Mouse (Mus musculus) forebrain, embryonic 13.5 days (tissue): ENCODE results near the gene Ftsj1. TPM values are rescaled to one million over a fixed set of nuclear protein-coding genes. Genes with fewer than 3 reads are reported as not detected.
A peak's percentile ranks its signal among the peaks of the same experiment; 100 is the strongest.

Experiments used
- ATAC-seq: fragments of 200-750 bp; cut with Nextera tagmentation; 2 replicates; pipeline ENCODE4 v1.8.0; 2017
- H3K27ac ChIP-seq: fragments of 300-500 bp; sonication (generic); 2 replicates; pipeline ENCODE4 v1.5.1; 2015; ENCODE audit warnings: inconsistent platforms, mild to moderate bottlenecking, moderate library complexity
- H3K27me3 ChIP-seq: fragments of 300-500 bp; sonication (generic); 2 replicates; pipeline ENCODE4 v1.6.1; 2015; ENCODE audit warnings: mild to moderate bottlenecking, inconsistent platforms
- H3K36me3 ChIP-seq: fragments of 300-500 bp; sonication (generic); 2 replicates; pipeline ENCODE4 v1.6.1; 2015; ENCODE audit warnings: mild to moderate bottlenecking, inconsistent platforms; ENCODE audit not compliant: poor library complexity, severe bottlenecking
- H3K4me1 ChIP-seq: fragments of 300-500 bp; sonication (generic); 2 replicates; pipeline ENCODE4 v1.6.1; 2015; ENCODE audit warnings: inconsistent platforms
- H3K4me2 ChIP-seq: fragments of 300-500 bp; sonication (generic); 2 replicates; pipeline ENCODE4 v1.6.1; 2015; ENCODE audit warnings: inconsistent platforms, mild to moderate bottlenecking, moderate library complexity
- H3K4me3 ChIP-seq: fragments of 300-500 bp; sonication (generic); 2 replicates; pipeline ENCODE4 v1.5.1; 2015; ENCODE audit warnings: mild to moderate bottlenecking, inconsistent platforms
- H3K9ac ChIP-seq: fragments of 300-500 bp; sonication (generic); 2 replicates; pipeline ENCODE4 v1.6.1; 2015; ENCODE audit warnings: mild to moderate bottlenecking, inconsistent platforms
- H3K9me3 ChIP-seq: fragments of 300-500 bp; sonication (generic); replicated peaks from 2 replicates; pipeline ENCODE4 v1.6.1; 2016; ENCODE audit warnings: inconsistent platforms
- WGBS: fragments of 180-500 bp; shearing (Covaris S2); methylation state at CpG from one replicate; pipeline ENCODE4 v1.1.7; 2015; 5-methylcytosine and 5-hydroxymethylcytosine counted together
- polyA plus RNA-seq: library from polyadenylated mRNA; unstranded; fragments of >200 nt; fragmentation: Nextera tagmentation; extraction: Ambion mirVana; gene quantifications from 2 replicates; pipeline ENCODE4 v1.2.1, GENCODE M21; 2015

Ftsj1 gene
- polyA plus RNA-seq, 1 experiment from 2014 or later: 51.3 TPM

- peak overlapping the region; percentile 51; the same call in 1 of the 2 replicates for H3K27ac ChIP-seq
- H3K27me3 ChIP-seq: no peaks in the 10 kb centered on the region
- H3K4me3 ChIP-seq: peak overlapping the region; percentile 48
- H3K4me2 ChIP-seq: peak overlapping the region; percentile 61
- no peaks in the 10 kb centered on the region for H3K9me3 ChIP-seq
- H3K36me3 ChIP-seq: no peaks in the 10 kb centered on the region
- H3K4me1 ChIP-seq: no peaks in the 10 kb centered on the region
- peak overlapping the region; percentile 68 for H3K9ac ChIP-seq
- 14% methylated on average over 13 of the region's 13 CpGs for WGBS
- ATAC-seq: no peak
These were observed 60.0 kb downstream of the Ftsj1 start for GRCm38 (mm10) chrX:8192126-8192639.

Other genes starting within 250 kb of the Ftsj1 start
- gene Glod5, start 233.9 kb downstream of the Ftsj1 start, polyA plus RNA-seq: not detected in 2 replicates
- 62.3 and 72.1 TPM in 2 replicates for gene Suv39h1, start 177.6 kb downstream of the Ftsj1 start, polyA plus RNA-seq
- gene Was, start 161.9 kb downstream of the Ftsj1 start, polyA plus RNA-seq: 0.10 TPM in 1 of 2 replicates, not detected in the other
- gene Wdr13, start 119.5 kb downstream of the Ftsj1 start, polyA plus RNA-seq: 36.2 and 43.6 TPM in 2 replicates
- gene Rbm3, start 106.5 kb downstream of the Ftsj1 start, polyA plus RNA-seq: 483 and 515 TPM in 2 replicates
- gene Tbc1d25, start 76.2 kb downstream of the Ftsj1 start, polyA plus RNA-seq: 14.2 and 15.7 TPM in 2 replicates
- 21.2 and 21.5 TPM in 2 replicates for gene Ebp, start 58.9 kb downstream of the Ftsj1 start, polyA plus RNA-seq
- gene Porcn, start 45.9 kb downstream of the Ftsj1 start, polyA plus RNA-seq: 29.1 and 32.3 TPM in 2 replicates
- 14.1 and 14.9 TPM in 2 replicates for gene Slc38a5, start 18.7 kb upstream of the Ftsj1 start, polyA plus RNA-seq
- not detected in 2 replicates for gene Ssxb10, start 75.0 kb upstream of the Ftsj1 start, polyA plus RNA-seq
- not detected in 2 replicates for gene Ssxb9, start 114.6 kb upstream of the Ftsj1 start, polyA plus RNA-seq
- gene Ssxb1, start 160.9 kb upstream of the Ftsj1 start, polyA plus RNA-seq: not detected in 2 replicates
- not detected in 2 replicates for gene Ssxb2, start 209.3 kb upstream of the Ftsj1 start, polyA plus RNA-seq